Mouse (Mus musculus): ENCODE results near the gene Olfr916. TPM values are rescaled to one million over a fixed set of nuclear protein-coding genes. Genes with fewer than 3 reads are reported as not detected.

The Olfr916 gene
- polyA plus RNA-seq (2015; fragmentation: Nextera tagmentation; extraction: Ambion mirVana), result not detected in 2 replicates

GRCm38 (mm10) chr9:38659775-38660174, at the start of gene Olfr916:
Gene Olfr916 (minus strand): TSS chr9:38659875.
- no peak within 1 kb of the TSS for H3K4me2 ChIP-seq (ENCODE audit: low read length)
- no peaks in the 10 kb centered on the region for H3K27me3 ChIP-seq (replicated peaks; ENCODE audit: control insufficient read depth, insufficient read depth, low read length)
- no peak within 1 kb of the TSS for H3K27ac ChIP-seq (ENCODE audit: low read depth, low read length)
- WGBS, result 69% methylated on average over 1 of the region's 1 CpGs
- no peaks in the 10 kb centered on the region for H3K4me1 ChIP-seq (ENCODE audit: control insufficient read depth, insufficient read depth, low read depth, low read length)
- H3K36me3 ChIP-seq (ENCODE audit: control insufficient read depth, insufficient read depth, low read length), result no peaks in the 10 kb centered on the region
- no peak within 1 kb of the TSS for H3K4me3 ChIP-seq (ENCODE audit: low read length)
- H3K9ac ChIP-seq (ENCODE audit: low read depth, low read length), result no peak within 1 kb of the TSS
- H3K9me3 ChIP-seq (ENCODE audit: control insufficient read depth, low read length), result no peaks in the 10 kb centered on the region
- no peak for ATAC-seq

GRCm38 (mm10) chr9:38674501-38674900, 14.8 kb upstream of the Olfr916 start, which contains the start of gene Olfr918:
Gene Olfr918 (minus strand): TSS chr9:38674601.
- 80% methylated on average over 2 of the region's 2 CpGs for WGBS
- Histone ChIP-seq H3K27me3 (replicated peaks; ENCODE audit: control insufficient read depth, insufficient read depth, low read length) (no peaks in the 10 kb centered on the region), H3K4me2 (ENCODE audit: low read length) (no peak within 1 kb of the TSS), H3K9ac (ENCODE audit: low read depth, low read length) (no peak within 1 kb of the TSS), H3K27ac (ENCODE audit: low read depth, low read length) (no peak within 1 kb of the TSS), H3K4me3 (ENCODE audit: low read length) (no peak within 1 kb of the TSS), H3K4me1 (ENCODE audit: control insufficient read depth, insufficient read depth, low read depth, low read length) (no peaks in the 10 kb centered on the region), H3K9me3 (ENCODE audit: control insufficient read depth, low read length) (no peaks in the 10 kb centered on the region), H3K36me3 (ENCODE audit: control insufficient read depth, insufficient read depth, low read length) (no peaks in the 10 kb centered on the region)
- ATAC-seq, result no peak

GRCm38 (mm10) chr9:38672887-38673286, 13.2 kb upstream of the Olfr916 start:
- 87% methylated on average over 2 of the region's 2 CpGs for WGBS

GRCm38 (mm10) chr9:38665742-38666141, 6.1 kb upstream of the Olfr916 start, which contains the start of gene Olfr917:
Gene Olfr917 (minus strand): TSS chr9:38665842.
- H3K36me3 ChIP-seq (ENCODE audit: control insufficient read depth, insufficient read depth, low read length), result no peaks in the 10 kb centered on the region
- no peaks in the 10 kb centered on the region for H3K4me1 ChIP-seq (ENCODE audit: control insufficient read depth, insufficient read depth, low read depth, low read length)
- no peak within 1 kb of the TSS for H3K9ac ChIP-seq (ENCODE audit: low read depth, low read length)
- H3K9me3 ChIP-seq (ENCODE audit: control insufficient read depth, low read length), result no peaks in the 10 kb centered on the region
- H3K27ac ChIP-seq (ENCODE audit: low read depth, low read length), result no peak within 1 kb of the TSS
- no peaks in the 10 kb centered on the region for H3K27me3 ChIP-seq (replicated peaks; ENCODE audit: control insufficient read depth, insufficient read depth, low read length)
- no peak within 1 kb of the TSS for H3K4me2 ChIP-seq (ENCODE audit: low read length)
- ATAC-seq, result no peak
- no peak within 1 kb of the TSS for H3K4me3 ChIP-seq (ENCODE audit: low read length)
- WGBS, result 95% methylated on average over 1 of the region's 1 CpGs

More at GRCm38 (mm10) chr9:38672887-38673286, 13.2 kb upstream of the Olfr916 start:
- Histone ChIP-seq H3K9me3 (ENCODE audit: control insufficient read depth, low read length) (no peaks in the 10 kb centered on the region), H3K4me2 (ENCODE audit: low read length) (no peak overlapping the region), H3K27ac (ENCODE audit: low read depth, low read length) (no peak overlapping the region), H3K4me3 (ENCODE audit: low read length) (no peak overlapping the region), H3K4me1 (ENCODE audit: control insufficient read depth, insufficient read depth, low read depth, low read length) (no peaks in the 10 kb centered on the region), H3K9ac (ENCODE audit: low read depth, low read length) (no peak overlapping the region), H3K36me3 (ENCODE audit: control insufficient read depth, insufficient read depth, low read length) (no peaks in the 10 kb centered on the region), H3K27me3 (replicated peaks; ENCODE audit: control insufficient read depth, insufficient read depth, low read length) (no peaks in the 10 kb centered on the region)
- ATAC-seq, result no peak

- WGBS, result 79% methylated on average over 4 of the region's 4 CpGs
- Histone ChIP-seq H3K9ac (ENCODE audit: low read depth, low read length) (no peak overlapping the region), H3K36me3 (ENCODE audit: control insufficient read depth, insufficient read depth, low read length) (no peaks in the 10 kb centered on the region), H3K4me1 (ENCODE audit: control insufficient read depth, insufficient read depth, low read depth, low read length) (no peaks in the 10 kb centered on the region), H3K9me3 (ENCODE audit: control insufficient read depth, low read length) (0 out of 2 replicates have a peak, but pooled peaks cover 3% of the 10 kb centered on the region), H3K27ac (ENCODE audit: low read depth, low read length) (no peak overlapping the region), H3K4me3 (ENCODE audit: low read length) (no peak overlapping the region), H3K4me2 (ENCODE audit: low read length) (no peak overlapping the region), H3K27me3 (replicated peaks; ENCODE audit: control insufficient read depth, insufficient read depth, low read length) (no peaks in the 10 kb centered on the region)
- no peak for ATAC-seq
Observed at GRCm38 (mm10) chr9:38632406-38632805, 27.3 kb downstream of the Olfr916 start.

Other genes starting within 250 kb of the Olfr916 start
- not detected in 2 replicates for gene Olfr901, start 230.4 kb downstream of the Olfr916 start, polyA plus RNA-seq (2015; fragmentation: Nextera tagmentation; extraction: Ambion mirVana)
- gene Olfr902, start 212.2 kb downstream of the Olfr916 start, polyA plus RNA-seq (2015; fragmentation: Nextera tagmentation; extraction: Ambion mirVana), result not detected in 2 replicates
- gene Olfr904, start 196.7 kb downstream of the Olfr916 start, polyA plus RNA-seq (2015; fragmentation: Nextera tagmentation; extraction: Ambion mirVana), result not detected in 2 replicates
- gene Olfr905, start 188.8 kb downstream of the Olfr916 start, polyA plus RNA-seq (2015; fragmentation: Nextera tagmentation; extraction: Ambion mirVana), result not detected in 2 replicates
- gene Olfr906, start 172.8 kb downstream of the Olfr916 start, polyA plus RNA-seq (2015; fragmentation: Nextera tagmentation; extraction: Ambion mirVana), result not detected in 2 replicates
- gene Olfr907, start 164.1 kb downstream of the Olfr916 start, polyA plus RNA-seq (2015; fragmentation: Nextera tagmentation; extraction: Ambion mirVana), result not detected in 2 replicates
- not detected in 2 replicates for gene Olfr911-ps1, start 138.3 kb downstream of the Olfr916 start, polyA plus RNA-seq (2015; fragmentation: Nextera tagmentation; extraction: Ambion mirVana)
- not detected in 2 replicates for gene Olfr910, start 122.0 kb downstream of the Olfr916 start, polyA plus RNA-seq (2015; fragmentation: Nextera tagmentation; extraction: Ambion mirVana)
- not detected in 2 replicates for gene Olfr912, start 79.7 kb downstream of the Olfr916 start, polyA plus RNA-seq (2015; fragmentation: Nextera tagmentation; extraction: Ambion mirVana)
- not detected in 2 replicates for gene Olfr913, start 67.1 kb downstream of the Olfr916 start, polyA plus RNA-seq (2015; fragmentation: Nextera tagmentation; extraction: Ambion mirVana)
- gene Olfr914, start 54.8 kb downstream of the Olfr916 start, polyA plus RNA-seq (2015; fragmentation: Nextera tagmentation; extraction: Ambion mirVana), result not detected in 2 replicates
- not detected in 2 replicates for gene Olfr917, start 6.0 kb upstream of the Olfr916 start, polyA plus RNA-seq (2015; fragmentation: Nextera tagmentation; extraction: Ambion mirVana)
- not detected in 2 replicates for gene Olfr918, start 14.7 kb upstream of the Olfr916 start, polyA plus RNA-seq (2015; fragmentation: Nextera tagmentation; extraction: Ambion mirVana)
- gene Olfr919, start 43.8 kb upstream of the Olfr916 start, polyA plus RNA-seq (2015; fragmentation: Nextera tagmentation; extraction: Ambion mirVana), result not detected in 2 replicates
- 8.7 and 9.7 TPM in 2 replicates for gene Vwa5a, start 58.4 kb upstream of the Olfr916 start, polyA plus RNA-seq (2015; fragmentation: Nextera tagmentation; extraction: Ambion mirVana)
- not detected in 2 replicates for gene Olfr920, start 92.4 kb upstream of the Olfr916 start, polyA plus RNA-seq (2015; fragmentation: Nextera tagmentation; extraction: Ambion mirVana)
- not detected in 2 replicates for gene Olfr921, start 113.2 kb upstream of the Olfr916 start, polyA plus RNA-seq (2015; fragmentation: Nextera tagmentation; extraction: Ambion mirVana)
- gene Olfr922, start 154.7 kb upstream of the Olfr916 start, polyA plus RNA-seq (2015; fragmentation: Nextera tagmentation; extraction: Ambion mirVana), result not detected in 2 replicates
- gene Olfr923, start 166.7 kb upstream of the Olfr916 start, polyA plus RNA-seq (2015; fragmentation: Nextera tagmentation; extraction: Ambion mirVana), result not detected in 2 replicates
- not detected in 2 replicates for gene Olfr924, start 184.6 kb upstream of the Olfr916 start, polyA plus RNA-seq (2015; fragmentation: Nextera tagmentation; extraction: Ambion mirVana)
- not detected in 2 replicates for gene Olfr26, start 195.2 kb upstream of the Olfr916 start, polyA plus RNA-seq (2015; fragmentation: Nextera tagmentation; extraction: Ambion mirVana)
- gene Olfr926, start 217.3 kb upstream of the Olfr916 start, polyA plus RNA-seq (2015; fragmentation: Nextera tagmentation; extraction: Ambion mirVana), result not detected in 2 replicates

Data from hindbrain, embryonic 16.5 days (tissue).